Mouse (Mus musculus) gastrocnemius, postnatal 36 days (tissue): ENCODE measurements around the gene Gins2. TPM values are rescaled to one million over a fixed set of nuclear protein-coding genes. Genes with fewer than 3 reads are reported as not detected.
A peak's percentile ranks its signal among the peaks of the same experiment; 100 is the strongest.

ENCODE experiments used
- DNase-seq, 2 experiments: peaks; one replicate each; pipeline ENCODE4 v3.0.0; 2022
- intact Hi-C: fragments of 180-260 bp; cut with DNase I; formaldehyde crosslinking; loops from one replicate; pipeline ENCODE4 v1.15.1; 2025
- total RNA-seq, 2 experiments: library from RNA; stranded (reverse); gene quantifications; 2 replicates each; pipeline ENCODE4 v1.2.3; 2021

Gene Gins2
- total RNA-seq, 2 experiments from 2014 or later = 0.66 to 0.94 TPM

- intact Hi-C loops = no loop called here
- DNase-seq = no peak
Observed at GRCm38 (mm10) chr8:120568164-120568798, 20.8 kb downstream of the Gins2 start.

DNA sequence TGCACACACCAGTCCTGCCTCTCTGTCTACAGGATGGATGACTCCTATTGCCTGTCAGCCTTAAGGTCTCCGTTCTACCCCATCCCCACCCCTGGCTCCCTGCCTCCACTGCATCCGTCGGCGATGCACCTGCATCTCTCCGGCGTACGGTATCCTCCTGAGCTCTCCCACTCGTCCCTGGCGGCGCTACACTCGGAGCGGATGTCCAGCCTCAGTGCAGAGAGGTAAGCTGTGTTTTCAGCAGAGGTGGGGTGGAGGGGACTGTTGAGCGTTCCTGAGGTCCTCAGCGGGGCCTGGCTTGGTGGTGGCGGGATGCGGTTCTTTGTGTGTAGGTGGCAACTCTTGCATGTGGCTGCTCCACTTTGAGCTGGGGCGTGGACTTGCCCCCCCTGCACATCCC, 21.4 kb downstream of the Gins2 start:
- intact Hi-C loops = no loop called here
- no peak for DNase-seq

DNA sequence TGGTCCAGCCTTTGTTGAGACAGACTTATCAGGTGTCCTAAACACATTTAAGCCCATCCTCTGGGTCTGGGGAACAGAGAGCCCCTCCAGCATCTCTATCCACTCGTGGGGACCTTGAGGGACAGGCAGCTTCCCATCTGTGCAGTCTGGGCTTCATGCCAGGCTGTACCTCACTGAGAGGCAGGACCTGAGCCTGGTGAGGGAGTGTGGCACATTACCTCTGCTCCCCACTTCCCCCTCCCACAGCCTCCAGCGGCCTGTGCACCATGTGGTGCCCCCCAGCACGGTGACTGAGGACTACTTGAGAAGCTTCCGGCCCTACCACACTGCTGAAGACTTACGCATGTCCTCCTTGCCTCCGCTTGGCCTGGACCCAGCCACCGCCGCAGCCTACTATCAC, 22.4 kb downstream of the Gins2 start:
- intact Hi-C loops = no loop called here
- DNase-seq = no peak

DNA sequence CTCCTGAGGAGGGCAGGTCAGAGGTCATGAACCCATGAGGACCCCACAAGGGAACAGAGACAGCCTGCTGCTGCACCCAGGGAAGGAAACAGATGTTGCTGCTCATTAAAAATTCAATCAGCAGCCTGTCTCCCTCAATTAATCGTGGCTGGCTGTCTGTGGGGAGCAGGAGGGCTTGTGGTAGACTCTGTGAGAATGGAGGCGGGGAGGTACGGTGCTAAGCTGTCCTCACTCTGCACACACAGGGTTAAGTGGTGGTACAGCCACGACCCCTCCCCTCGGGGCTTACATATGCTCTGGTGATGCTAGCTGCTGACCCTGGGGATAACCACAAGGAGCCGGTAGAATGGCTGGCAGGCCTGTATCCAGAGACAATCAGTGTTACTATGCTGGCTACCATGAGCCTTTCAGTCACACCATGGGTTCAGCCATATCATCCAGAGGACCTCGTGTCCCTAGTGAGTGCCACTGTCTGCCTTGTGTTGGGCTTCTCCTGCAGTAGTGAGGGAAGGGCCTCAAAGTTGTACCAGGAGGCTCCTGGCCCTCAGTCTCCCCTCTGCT, 23.9 kb downstream of the Gins2 start:
- intact Hi-C loops = no loop called here

DNA sequence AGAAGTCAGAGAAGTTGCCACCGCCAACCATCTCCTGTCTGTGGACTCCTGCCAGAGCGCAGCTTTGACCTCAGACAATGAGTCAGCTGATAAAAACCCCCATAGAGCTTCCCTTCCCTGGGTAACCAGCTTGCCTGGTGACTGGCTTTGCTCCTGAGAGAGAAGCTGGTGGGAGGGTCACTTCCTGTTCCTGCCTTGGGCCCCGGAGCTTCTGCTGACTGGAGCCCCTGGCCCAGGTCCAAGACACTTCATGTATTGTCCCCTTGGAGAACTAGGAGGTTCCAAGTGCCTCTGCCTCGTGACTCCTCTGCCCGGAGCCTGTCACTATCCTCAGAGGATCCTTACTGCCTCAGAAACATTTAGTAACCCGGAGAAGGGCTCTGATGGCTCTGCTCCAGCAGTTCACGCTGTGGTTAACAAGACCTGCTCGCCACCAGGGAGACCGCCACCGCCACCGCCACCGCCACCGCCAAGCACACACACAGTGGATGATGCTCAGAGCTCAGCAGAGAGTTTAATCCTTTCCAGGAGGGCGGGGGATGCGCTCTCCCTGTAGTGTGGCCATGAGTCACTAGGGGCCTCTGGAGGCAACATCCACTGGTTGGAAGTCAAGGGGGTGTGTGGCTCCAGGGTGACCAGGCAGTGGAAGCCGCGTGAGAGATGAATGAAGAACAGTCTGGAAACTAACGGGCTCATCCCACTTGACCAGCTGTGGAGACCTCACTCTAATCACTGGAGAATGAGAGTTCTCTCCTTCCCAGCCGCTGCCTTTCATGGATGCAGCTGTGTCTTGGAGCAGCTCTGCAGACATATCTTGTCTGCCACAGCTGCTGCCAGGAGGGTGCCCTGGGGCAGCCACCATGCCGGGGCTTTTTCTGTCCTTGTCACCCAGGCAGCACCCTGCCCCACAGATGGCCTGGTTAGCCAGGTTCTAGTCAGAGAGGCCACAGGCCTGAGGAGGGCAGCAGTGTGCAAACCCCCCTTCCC, 25.0 kb downstream of the Gins2 start:
- peak; percentile 75 to 81 for DNase-seq
- intact Hi-C loops = no loop called here

More for the DNA sequence above, 23.9 kb downstream of the Gins2 start:
- DNase-seq = no peak

- DNase-seq = no peak
- intact Hi-C loops = no loop called here
Observed at GRCm38 (mm10) chr8:120563348-120563724, 25.8 kb downstream of the Gins2 start.

GRCm38 (mm10) chr8:120562680-120563347, 26.3 kb downstream of the Gins2 start:
- intact Hi-C loops = no loop called here
- DNase-seq = no peak

DNA sequence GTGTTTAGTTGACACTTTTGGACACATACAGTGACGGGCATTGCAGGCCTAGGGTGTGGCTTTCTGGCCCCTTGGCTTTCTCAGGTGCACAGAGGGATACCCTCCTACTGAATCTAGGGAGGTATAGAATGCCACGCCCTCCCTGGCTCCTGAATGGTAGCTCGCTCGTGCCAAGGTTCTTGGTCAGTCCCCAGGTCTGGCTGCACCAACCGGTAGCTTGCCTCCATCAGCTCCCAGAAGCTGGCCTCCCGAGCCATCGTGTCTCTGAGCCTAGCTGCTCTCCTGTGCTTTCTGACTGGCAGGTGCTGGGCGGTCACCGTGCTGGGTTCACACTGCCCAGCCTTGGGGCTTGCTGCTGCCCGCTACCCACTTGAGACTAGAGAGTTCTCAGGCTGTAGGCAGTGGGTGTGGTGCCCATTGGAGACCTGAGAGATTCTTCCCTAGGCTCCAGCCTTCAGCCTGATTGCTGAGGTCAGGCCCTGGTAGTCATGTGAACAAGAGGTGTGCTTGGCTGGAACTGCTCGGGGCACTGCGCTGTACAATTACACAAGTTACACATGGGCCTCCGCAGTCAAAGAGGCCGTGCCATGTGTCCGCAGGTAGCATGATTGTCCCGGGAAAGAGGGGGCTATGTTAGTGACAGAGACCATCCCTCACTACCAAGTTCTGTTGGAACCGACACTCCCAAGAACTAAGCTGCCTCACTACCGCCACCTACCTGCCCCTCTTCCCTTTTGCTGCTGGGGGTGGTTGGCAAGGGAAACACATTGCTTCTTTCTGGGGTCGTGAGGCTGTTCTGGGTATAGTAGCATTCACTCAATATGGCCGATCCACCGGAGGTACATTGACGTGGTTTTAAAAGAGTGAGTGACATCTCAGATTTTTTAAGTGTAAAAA, 27.3 kb downstream of the Gins2 start:
- intact Hi-C loops = no loop called here
- no peak for DNase-seq

GRCm38 (mm10) chr8:120560535-120560934, 28.6 kb downstream of the Gins2 start:
- intact Hi-C loops = no loop called here
- DNase-seq = no peak

GRCm38 (mm10) chr8:120559654-120560053, 29.4 kb downstream of the Gins2 start:
- intact Hi-C loops = no loop called here
- DNase-seq = no peak

- intact Hi-C loops = no loop called here
- DNase-seq = no peak
Observed at GRCm38 (mm10) chr8:120558162-120558561, 30.9 kb downstream of the Gins2 start.

GRCm38 (mm10) chr8:120557170-120557965, 31.7 kb downstream of the Gins2 start:
- intact Hi-C loops = no loop called here
- DNase-seq = no peak

DNA sequence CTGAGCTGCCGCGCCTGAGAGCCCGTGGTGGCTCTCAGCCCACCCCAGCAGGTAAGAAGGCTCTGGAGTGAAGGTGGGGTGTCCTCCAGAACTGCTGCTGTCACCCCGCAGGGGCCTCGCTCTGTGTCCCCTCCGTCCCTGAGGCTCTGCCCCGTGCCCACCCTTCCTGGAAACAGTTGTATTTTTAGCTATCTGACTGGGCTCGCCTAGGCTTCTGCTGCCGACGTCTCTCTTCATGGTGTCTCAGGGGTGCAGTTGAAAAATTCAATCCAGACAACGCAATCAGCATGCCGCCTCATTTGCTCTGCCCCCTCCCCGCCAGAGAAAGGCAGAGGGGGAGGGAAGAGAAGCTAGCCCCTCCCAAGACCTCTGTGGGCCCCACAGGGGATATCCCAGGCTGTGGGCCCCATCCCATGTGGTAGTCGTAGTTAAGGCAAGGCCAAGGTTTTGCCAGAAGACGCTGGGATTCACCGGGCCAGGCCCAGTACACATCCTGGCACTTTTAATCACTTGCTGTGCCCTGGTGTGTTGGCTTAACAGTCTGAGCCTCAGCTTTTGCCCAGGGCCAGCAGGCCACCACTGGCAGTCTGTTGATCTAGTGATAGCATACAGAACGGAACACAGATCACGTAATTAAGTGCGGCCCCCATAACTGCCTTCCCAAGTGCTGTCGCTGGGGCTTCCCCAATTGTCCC, 32.8 kb downstream of the Gins2 start:
- intact Hi-C loops = no loop called here

GRCm38 (mm10) chr8:120554466-120555039, 34.6 kb downstream of the Gins2 start:
- intact Hi-C loops = no loop called here
- no peak for DNase-seq

More for the DNA sequence above, 32.8 kb downstream of the Gins2 start:
- no peak for DNase-seq

DNA sequence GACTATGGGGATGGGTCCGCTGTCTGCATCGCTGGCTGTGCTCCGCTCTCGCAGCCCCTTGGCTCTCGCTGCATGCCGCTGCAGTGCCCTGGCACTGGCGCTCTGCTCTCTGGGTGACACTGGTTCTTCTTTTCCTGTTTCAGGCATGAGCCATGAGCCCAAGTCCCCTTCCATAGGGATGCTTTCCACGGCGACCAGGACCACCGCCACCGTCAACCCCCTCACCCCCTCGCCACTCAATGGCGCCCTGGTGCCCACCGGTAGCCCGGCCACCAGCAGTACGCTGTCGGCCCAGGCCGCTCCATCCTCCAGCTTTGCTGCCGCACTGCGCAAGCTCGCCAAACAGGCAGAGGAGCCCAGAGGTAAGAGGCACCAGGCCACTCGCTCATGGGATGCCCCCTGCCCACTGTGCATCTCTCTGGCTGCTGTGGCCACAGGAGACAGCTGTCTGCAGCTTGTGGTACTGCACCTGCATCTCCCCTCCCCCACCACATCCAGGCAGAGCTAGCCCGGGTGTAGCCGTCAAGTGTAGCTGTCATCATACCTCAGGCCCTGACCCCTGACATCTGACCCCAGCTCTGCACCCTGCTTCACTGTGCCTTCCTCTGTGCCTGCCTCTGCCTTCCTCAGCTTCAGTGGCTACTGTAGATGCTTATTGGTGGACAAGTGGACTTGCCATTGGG, 35.5 kb downstream of the Gins2 start:
- intact Hi-C loops = no loop called here
- DNase-seq = no peak

DNA sequence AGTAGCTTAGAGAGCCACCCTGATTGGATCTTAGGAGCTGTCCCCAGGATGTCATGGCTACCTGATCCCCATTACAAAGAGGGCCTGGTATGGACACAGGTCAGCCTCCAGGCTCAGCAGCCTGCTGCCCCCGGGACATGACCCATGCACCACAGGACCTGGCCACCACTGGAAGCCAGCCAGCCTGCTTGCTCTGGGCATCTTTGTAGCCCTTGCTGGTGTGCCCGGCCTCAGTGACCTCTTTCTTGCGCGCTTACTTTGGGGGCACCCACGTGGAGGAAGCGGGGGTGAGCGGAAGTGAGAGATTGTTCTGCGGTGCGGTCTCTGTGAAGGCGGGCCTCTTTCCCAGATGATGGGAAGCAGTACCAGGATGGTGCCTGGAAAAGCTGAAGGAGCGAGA, 36.6 kb downstream of the Gins2 start:
- intact Hi-C loops = no loop called here
- no peak for DNase-seq

DNA sequence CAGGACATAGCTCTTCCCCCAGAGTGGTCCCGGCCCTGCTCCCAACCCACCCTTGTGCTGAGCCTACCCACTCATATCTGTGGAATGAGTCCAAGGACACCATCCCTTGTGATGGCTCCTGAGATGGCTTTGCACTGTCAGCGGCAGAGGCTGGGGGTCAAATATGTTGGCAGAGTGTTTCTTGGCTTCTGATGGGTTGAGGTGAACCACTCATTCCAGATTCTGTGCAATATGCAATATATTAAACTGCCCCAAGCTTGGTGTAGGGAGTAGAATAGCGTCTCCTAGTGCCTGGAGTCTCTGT, 37.5 kb downstream of the Gins2 start:
- intact Hi-C loops = no loop called here

More for the DNA sequence above, 37.5 kb downstream of the Gins2 start:
- DNase-seq = no peak
